Mouse (Mus musculus): ENCODE measurements around the gene Trappc1. TPM values are rescaled to one million over a fixed set of nuclear protein-coding genes. Genes with fewer than 3 reads are reported as not detected.

Gene Trappc1
- total and polyA plus RNA-seq, 3 experiments: 10.1 to 139 (median 127) TPM

DNA sequence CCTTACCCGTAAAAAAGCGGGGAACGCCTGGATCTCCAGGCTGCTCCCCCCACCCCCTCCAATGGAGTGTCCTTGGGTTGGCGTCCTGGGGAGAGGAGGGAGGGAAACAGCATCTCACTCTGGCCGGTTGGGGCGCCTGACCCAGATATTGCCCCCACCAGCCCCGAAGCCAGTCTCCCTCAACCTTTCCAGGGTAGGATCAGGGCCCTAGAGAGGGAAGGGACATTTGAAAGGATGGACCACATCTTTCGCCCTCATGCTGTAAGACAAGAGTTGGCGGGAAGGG lies 3.3 kb downstream of the Trappc1 start:
- Histone ChIP-seq H3K36me3 (replicated peaks) (peaks cover 7% of the 10 kb centered on the region), H3K4me1 (ENCODE audit: insufficient read depth, low read depth, low read length) (peaks cover 46% of the 10 kb centered on the region), H3K9me3 (replicated peaks) (no peaks in the 10 kb centered on the region), H3K4me3 (ENCODE audit: low read depth, low read length) (no peak overlapping the region), H3K27me3 (ENCODE audit: insufficient read depth, low read length) (peaks cover 55% of the 10 kb centered on the region)
- no peak for ATAC-seq (ENCODE audit: extremely low read depth, insufficient number of reproducible peaks, low FRiP score, poor library complexity, severe bottlenecking)
- no peak for TF ChIP-seq POLR2AphosphoS5 (IDR thresholded peaks at IDR 0.05; ENCODE audit: insufficient replicate concordance, low read depth, low read length)
- no peak for DNase-seq (ENCODE audit: low spot score)

DNA sequence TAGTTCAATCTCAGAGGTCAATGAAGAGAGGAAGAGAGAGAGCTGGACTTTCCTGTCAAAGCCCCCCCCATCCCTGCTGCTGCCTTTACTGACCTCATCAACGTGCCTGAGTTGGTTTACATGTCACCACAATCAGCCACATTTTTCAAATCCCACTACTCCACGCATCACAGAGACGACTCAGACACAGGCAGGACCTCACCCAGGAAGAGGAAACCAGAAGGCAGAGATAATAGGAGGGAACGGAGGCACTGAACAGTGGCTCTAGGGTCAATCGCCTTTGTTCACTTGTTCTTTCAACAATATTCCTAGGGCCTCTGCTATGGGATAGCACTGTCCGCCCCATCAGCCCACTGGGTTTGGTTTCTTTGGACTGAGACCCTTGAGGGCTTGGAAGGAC lies 3.9 kb downstream of the Trappc1 start:
- Histone ChIP-seq H3K27me3 (ENCODE audit: insufficient read depth, low read length) (peaks cover 57% of the 10 kb centered on the region), H3K4me1 (ENCODE audit: insufficient read depth, low read depth, low read length) (peaks cover 41% of the 10 kb centered on the region), H3K4me3 (ENCODE audit: low read depth, low read length) (no peak overlapping the region), H3K36me3 (replicated peaks) (peaks cover 6% of the 10 kb centered on the region), H3K9me3 (replicated peaks) (no peaks in the 10 kb centered on the region)
- TF ChIP-seq GATA1 (IDR thresholded peaks at IDR 0.05; ENCODE audit: borderline replicate concordance, low read length) (no peak), GATA2 (IDR thresholded peaks at IDR 0.05; ENCODE audit: borderline replicate concordance, low read depth, low read length) (no peak), TAL1 (conservative IDR thresholded peaks at IDR 0.05; ENCODE audit: low read depth, low read length) (no peak), CTCF (IDR thresholded peaks at IDR 0.05; ENCODE audit: low read depth, low read length) (no peak), POLR2AphosphoS5 (IDR thresholded peaks at IDR 0.05; ENCODE audit: insufficient replicate concordance, low read depth, low read length) (no peak)
- DNase-seq (ENCODE audit: low spot score) (no peak), ATAC-seq (ENCODE audit: extremely low read depth, insufficient number of reproducible peaks, low FRiP score, poor library complexity, severe bottlenecking) (no peak)

DNA sequence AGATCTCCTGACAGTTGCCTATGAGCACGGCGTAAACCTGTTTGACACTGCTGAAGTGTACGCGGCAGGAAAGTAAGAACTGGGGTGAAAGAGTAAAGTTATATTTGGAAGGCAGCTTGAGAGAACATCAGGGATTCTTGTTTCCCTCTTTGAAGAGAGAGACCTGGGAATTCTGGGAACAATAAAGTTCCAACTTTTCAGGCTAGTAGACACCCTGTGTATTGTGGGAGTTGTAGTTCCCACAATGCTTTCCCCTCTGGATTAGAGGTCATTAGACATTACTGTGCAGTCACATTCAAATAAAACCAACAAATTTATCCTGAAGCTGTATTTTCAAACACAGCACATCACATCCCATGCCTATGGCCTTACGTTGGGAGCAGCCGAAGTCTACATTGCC lies 4.7 kb downstream of the Trappc1 start:
- H3K4me3 ChIP-seq (ENCODE audit: low read depth, low read length): no peak overlapping the region
- no peak for DNase-seq (ENCODE audit: low spot score)
- H3K4me1 ChIP-seq (ENCODE audit: insufficient read depth, low read depth, low read length): peaks cover 43% of the 10 kb centered on the region
- H3K36me3 ChIP-seq (replicated peaks): peaks cover 6% of the 10 kb centered on the region
- no peak for ATAC-seq (ENCODE audit: extremely low read depth, insufficient number of reproducible peaks, low FRiP score, poor library complexity, severe bottlenecking)
- peaks cover 57% of the 10 kb centered on the region for H3K27me3 ChIP-seq (ENCODE audit: insufficient read depth, low read length)
- H3K9me3 ChIP-seq (replicated peaks): no peaks in the 10 kb centered on the region
- no peak for TF ChIP-seq GATA2 (IDR thresholded peaks at IDR 0.05; ENCODE audit: borderline replicate concordance, low read depth, low read length)
- TF ChIP-seq GATA1 (IDR thresholded peaks at IDR 0.05; ENCODE audit: borderline replicate concordance, low read length): no peak
- TF ChIP-seq CTCF (IDR thresholded peaks at IDR 0.05; ENCODE audit: low read depth, low read length): no peak
- TF ChIP-seq POLR2AphosphoS5 (IDR thresholded peaks at IDR 0.05; ENCODE audit: insufficient replicate concordance, low read depth, low read length): no peak
- TF ChIP-seq TAL1 (conservative IDR thresholded peaks at IDR 0.05; ENCODE audit: low read depth, low read length): no peak

DNA sequence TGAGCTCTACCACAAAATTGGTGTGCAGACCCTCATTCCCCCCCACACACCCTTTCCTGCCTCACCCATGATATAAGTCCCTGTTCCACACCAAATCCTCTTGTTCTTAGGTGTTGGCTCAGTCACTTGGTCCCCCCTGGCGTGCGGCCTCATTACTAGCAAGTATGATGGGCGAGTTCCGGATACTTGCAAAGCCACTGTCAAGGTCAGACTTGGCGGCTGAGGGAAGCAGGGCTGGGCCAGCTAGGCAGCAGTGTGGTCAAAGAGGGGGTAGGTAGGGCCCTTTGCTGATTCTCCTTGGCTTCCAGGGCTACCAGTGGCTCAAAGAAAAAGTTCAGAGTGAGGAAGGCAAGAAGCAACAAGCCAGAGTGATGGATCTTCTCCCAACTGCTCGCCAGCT lies 7.4 kb downstream of the Trappc1 start:
- Histone ChIP-seq H3K36me3 (replicated peaks) (no peaks in the 10 kb centered on the region), H3K4me1 (ENCODE audit: insufficient read depth, low read depth, low read length) (peaks cover 35% of the 10 kb centered on the region), H3K9me3 (replicated peaks) (no peaks in the 10 kb centered on the region), H3K27me3 (ENCODE audit: insufficient read depth, low read length) (peaks cover 57% of the 10 kb centered on the region), H3K4me3 (ENCODE audit: low read depth, low read length) (no peak overlapping the region)
- TF ChIP-seq TAL1 (conservative IDR thresholded peaks at IDR 0.05; ENCODE audit: low read depth, low read length) (no peak), CTCF (IDR thresholded peaks at IDR 0.05; ENCODE audit: low read depth, low read length) (no peak), POLR2AphosphoS5 (IDR thresholded peaks at IDR 0.05; ENCODE audit: insufficient replicate concordance, low read depth, low read length) (no peak), GATA2 (IDR thresholded peaks at IDR 0.05; ENCODE audit: borderline replicate concordance, low read depth, low read length) (no peak)
- DNase-seq (ENCODE audit: low spot score) (no peak), ATAC-seq (ENCODE audit: extremely low read depth, insufficient number of reproducible peaks, low FRiP score, poor library complexity, severe bottlenecking) (no peak)

DNA sequence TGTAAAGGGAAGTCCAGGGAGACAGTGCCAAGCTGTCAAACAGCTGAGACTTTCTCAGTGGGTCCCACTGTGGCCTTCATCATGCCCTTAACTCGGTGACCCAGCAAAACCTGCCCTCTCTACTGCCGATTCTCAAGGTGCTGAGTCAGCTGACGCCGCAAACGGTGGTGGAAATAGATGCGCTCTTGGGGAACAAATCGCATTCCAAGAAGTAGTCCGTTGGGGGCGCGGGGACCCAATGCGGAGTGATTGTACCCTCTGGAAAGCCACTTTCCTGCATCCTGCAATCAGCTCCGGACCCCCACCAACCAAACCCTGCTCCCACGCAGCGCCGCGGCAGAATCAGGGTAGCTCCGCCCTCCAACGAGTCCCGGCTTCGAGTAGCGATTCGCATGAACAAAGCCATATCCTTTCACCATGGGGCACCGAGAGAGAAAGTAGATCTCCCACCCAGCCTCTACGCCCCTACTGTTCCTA lies 8.2 kb downstream of the Trappc1 start:
- Histone ChIP-seq H3K9me3 (replicated peaks) (no peaks in the 10 kb centered on the region), H3K27me3 (ENCODE audit: insufficient read depth, low read length) (peaks cover 50% of the 10 kb centered on the region), H3K4me3 (ENCODE audit: low read depth, low read length) (no peak overlapping the region), H3K4me1 (ENCODE audit: insufficient read depth, low read depth, low read length) (peaks cover 27% of the 10 kb centered on the region), H3K36me3 (replicated peaks) (no peaks in the 10 kb centered on the region)
- DNase-seq (ENCODE audit: low spot score) (no peak), ATAC-seq (ENCODE audit: extremely low read depth, insufficient number of reproducible peaks, low FRiP score, poor library complexity, severe bottlenecking) (no peak)
- no peak for TF ChIP-seq CTCF (IDR thresholded peaks at IDR 0.05; ENCODE audit: low read depth, low read length)
- no peak for TF ChIP-seq TAL1 (conservative IDR thresholded peaks at IDR 0.05; ENCODE audit: low read depth, low read length)
- TF ChIP-seq POLR2AphosphoS5 (IDR thresholded peaks at IDR 0.05; ENCODE audit: insufficient replicate concordance, low read depth, low read length): no peak
- no peak for TF ChIP-seq GATA1 (IDR thresholded peaks at IDR 0.05; ENCODE audit: borderline replicate concordance, low read length)

DNA sequence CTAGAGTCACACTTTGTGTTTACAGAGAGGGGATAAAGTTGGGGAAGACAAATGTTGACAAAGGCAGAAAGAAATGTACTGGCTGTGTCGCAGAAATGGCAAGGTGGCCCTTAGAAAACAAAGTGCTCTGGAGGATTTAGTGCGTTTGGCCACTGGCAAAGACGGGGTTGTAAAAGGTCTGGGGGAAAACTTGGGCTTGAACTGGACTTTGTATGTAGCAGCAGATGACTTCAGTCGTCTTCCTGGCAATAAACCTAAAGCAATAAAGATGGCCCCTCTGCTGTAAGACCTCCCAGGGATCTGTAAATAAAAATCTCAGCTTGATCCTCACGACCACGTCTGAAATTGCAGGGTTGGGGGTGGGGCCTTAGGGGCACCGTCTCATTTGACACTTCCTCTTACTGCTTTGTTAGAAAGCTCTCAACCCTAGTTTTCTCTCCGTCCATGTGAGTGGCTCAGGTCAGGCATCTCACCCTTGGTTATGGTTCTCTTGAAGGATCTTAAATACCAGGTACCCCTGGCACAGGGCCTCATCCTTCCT lies 9.0 kb downstream of the Trappc1 start:
- peaks cover 41% of the 10 kb centered on the region for H3K27me3 ChIP-seq (ENCODE audit: insufficient read depth, low read length)
- no peak for ATAC-seq (ENCODE audit: extremely low read depth, insufficient number of reproducible peaks, low FRiP score, poor library complexity, severe bottlenecking)
- H3K4me3 ChIP-seq (ENCODE audit: low read depth, low read length): no peak overlapping the region

DNA sequence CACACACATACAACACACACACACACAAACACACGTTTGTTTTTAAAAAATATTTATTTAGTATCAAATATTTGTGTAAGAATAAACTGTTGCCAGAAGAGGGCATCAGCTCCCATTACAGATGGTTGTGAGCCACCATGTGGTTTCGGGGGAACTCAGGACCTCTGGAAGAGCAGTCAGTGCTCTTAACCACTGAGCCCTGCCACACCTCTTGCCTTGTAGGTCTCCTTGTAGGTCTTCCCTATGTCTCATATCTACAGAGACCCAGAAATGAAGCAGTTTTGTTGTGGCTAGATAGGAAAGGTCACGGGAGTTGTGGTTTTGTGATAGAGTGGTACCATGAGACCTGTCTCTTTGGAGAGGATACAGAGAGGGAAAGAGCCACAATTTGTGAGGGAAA lies 10.1 kb downstream of the Trappc1 start:
- ATAC-seq (ENCODE audit: extremely low read depth, insufficient number of reproducible peaks, low FRiP score, poor library complexity, severe bottlenecking) (no peak), DNase-seq (ENCODE audit: low spot score) (no peak)
- no peak overlapping the region for H3K4me3 ChIP-seq (ENCODE audit: low read depth, low read length)
- 0 out of 2 replicates have a peak, but pooled peaks cover 3% of the 10 kb centered on the region for H3K9me3 ChIP-seq (replicated peaks)
- no peak for TF ChIP-seq POLR2AphosphoS5 (IDR thresholded peaks at IDR 0.05; ENCODE audit: insufficient replicate concordance, low read depth, low read length)
- no peak for TF ChIP-seq TAL1 (conservative IDR thresholded peaks at IDR 0.05; ENCODE audit: low read depth, low read length)
- no peak for TF ChIP-seq GATA2 (IDR thresholded peaks at IDR 0.05; ENCODE audit: borderline replicate concordance, low read depth, low read length)
- TF ChIP-seq GATA1 (IDR thresholded peaks at IDR 0.05; ENCODE audit: borderline replicate concordance, low read length): no peak
- TF ChIP-seq CTCF (IDR thresholded peaks at IDR 0.05; ENCODE audit: low read depth, low read length): no peak
- H3K4me1 ChIP-seq (ENCODE audit: insufficient read depth, low read depth, low read length): peaks cover 22% of the 10 kb centered on the region
- no peaks in the 10 kb centered on the region for H3K36me3 ChIP-seq (replicated peaks)
- peaks cover 32% of the 10 kb centered on the region for H3K27me3 ChIP-seq (ENCODE audit: insufficient read depth, low read length)

More for the DNA sequence above, 9.0 kb downstream of the Trappc1 start:
- Histone ChIP-seq H3K9me3 (replicated peaks) (0 out of 2 replicates have a peak, but pooled peaks cover 3% of the 10 kb centered on the region), H3K4me1 (ENCODE audit: insufficient read depth, low read depth, low read length) (peaks cover 22% of the 10 kb centered on the region), H3K36me3 (replicated peaks) (no peaks in the 10 kb centered on the region)
- no peak for DNase-seq (ENCODE audit: low spot score)
- no peak for TF ChIP-seq POLR2AphosphoS5 (IDR thresholded peaks at IDR 0.05; ENCODE audit: insufficient replicate concordance, low read depth, low read length)
- no peak for TF ChIP-seq TAL1 (conservative IDR thresholded peaks at IDR 0.05; ENCODE audit: low read depth, low read length)
- no peak for TF ChIP-seq CTCF (IDR thresholded peaks at IDR 0.05; ENCODE audit: low read depth, low read length)
- TF ChIP-seq GATA2 (IDR thresholded peaks at IDR 0.05; ENCODE audit: borderline replicate concordance, low read depth, low read length): no peak
- TF ChIP-seq GATA1 (IDR thresholded peaks at IDR 0.05; ENCODE audit: borderline replicate concordance, low read length): no peak

Measured in G1E (cell line).